Mouse (Mus musculus): Measurements from ENCODE around the gene Gm10447. TPM values are rescaled to one million over a fixed set of nuclear protein-coding genes. Genes with fewer than 3 reads are reported as not detected.

The Gm10447 gene
- polyA plus RNA-seq, 1 experiment from 2014 or later: not detected

- H3K36me3 ChIP-seq (ENCODE audit: control insufficient read depth, insufficient read depth): no peaks in the 10 kb centered on the region
- ATAC-seq: no peak; the same call in 1 of the 2 replicates
- H3K9ac ChIP-seq (replicated peaks; ENCODE audit: low read depth, low read length): no peak overlapping the region
- peaks cover 32% of the 10 kb centered on the region for H3K4me1 ChIP-seq (replicated peaks; ENCODE audit: control insufficient read depth, insufficient read depth, low read length)
- H3K27me3 ChIP-seq (replicated peaks; ENCODE audit: control insufficient read depth, insufficient read depth, low read length): peaks cover 19% of the 10 kb centered on the region
- no peaks in the 10 kb centered on the region for H3K9me3 ChIP-seq (ENCODE audit: control insufficient read depth, low read length)
- 17% methylated on average over 16 of the region's 16 CpGs for WGBS
- H3K4me2 ChIP-seq (ENCODE audit: low read length): peak overlapping the region; percentile 52
- H3K27ac ChIP-seq (ENCODE audit: low read length): no peak overlapping the region
- H3K4me3 ChIP-seq (replicated peaks; ENCODE audit: low read length): no peak overlapping the region
These were observed 12.5 kb upstream of the Gm10447 start for GRCm38 (mm10) chr11:53469294-53469967.

- Histone ChIP-seq H3K27me3 (replicated peaks; ENCODE audit: control insufficient read depth, insufficient read depth, low read length) (peaks cover 48% of the 10 kb centered on the region), H3K4me3 (replicated peaks; ENCODE audit: low read length) (peak overlapping the region; percentile 42), H3K9ac (replicated peaks; ENCODE audit: low read depth, low read length) (peak overlapping the region; percentile 60), H3K4me1 (replicated peaks; ENCODE audit: control insufficient read depth, insufficient read depth, low read length) (peaks cover 37% of the 10 kb centered on the region), H3K9me3 (ENCODE audit: control insufficient read depth, low read length) (no peaks in the 10 kb centered on the region), H3K4me2 (ENCODE audit: low read length) (peak overlapping the region; percentile 62), H3K27ac (ENCODE audit: low read length) (no peak overlapping the region), H3K36me3 (ENCODE audit: control insufficient read depth, insufficient read depth) (no peaks in the 10 kb centered on the region)
- peak; percentile 61 for ATAC-seq
- WGBS: 8% methylated on average over 40 of the region's 40 CpGs
These were observed 9.5 kb upstream of the Gm10447 start for GRCm38 (mm10) chr11:53466231-53466971.

GRCm38 (mm10) chr11:53463551-53464424, 6.9 kb upstream of the Gm10447 start:
- WGBS: 5% methylated on average over 53 of the region's 55 CpGs
- Histone ChIP-seq H3K4me1 (replicated peaks; ENCODE audit: control insufficient read depth, insufficient read depth, low read length) (peaks cover 20% of the 10 kb centered on the region), H3K36me3 (ENCODE audit: control insufficient read depth, insufficient read depth) (no peaks in the 10 kb centered on the region), H3K27me3 (replicated peaks; ENCODE audit: control insufficient read depth, insufficient read depth, low read length) (peaks cover 50% of the 10 kb centered on the region), H3K27ac (ENCODE audit: low read length) (no peak overlapping the region), H3K4me2 (ENCODE audit: low read length) (peak overlapping the region; percentile 75), H3K4me3 (replicated peaks; ENCODE audit: low read length) (peak overlapping the region; percentile 45), H3K9me3 (ENCODE audit: control insufficient read depth, low read length) (no peaks in the 10 kb centered on the region), H3K9ac (replicated peaks; ENCODE audit: low read depth, low read length) (peak overlapping the region; percentile 46)
- no peak for ATAC-seq

- Histone ChIP-seq H3K9ac (replicated peaks; ENCODE audit: low read depth, low read length) (no peak overlapping the region), H3K4me3 (replicated peaks; ENCODE audit: low read length) (no peak overlapping the region), H3K4me1 (replicated peaks; ENCODE audit: control insufficient read depth, insufficient read depth, low read length) (peaks cover 25% of the 10 kb centered on the region), H3K4me2 (ENCODE audit: low read length) (no peak overlapping the region), H3K27me3 (replicated peaks; ENCODE audit: control insufficient read depth, insufficient read depth, low read length) (peaks cover 59% of the 10 kb centered on the region), H3K27ac (ENCODE audit: low read length) (no peak overlapping the region), H3K36me3 (ENCODE audit: control insufficient read depth, insufficient read depth) (no peaks in the 10 kb centered on the region), H3K9me3 (ENCODE audit: control insufficient read depth, low read length) (no peaks in the 10 kb centered on the region)
- ATAC-seq: no peak
- 16% methylated on average over 5 of the region's 5 CpGs for WGBS
These were observed 4.8 kb upstream of the Gm10447 start for GRCm38 (mm10) chr11:53461727-53462126.

GRCm38 (mm10) chr11:53460192-53460591, 3.3 kb upstream of the Gm10447 start:
- Histone ChIP-seq H3K4me2 (ENCODE audit: low read length) (no peak overlapping the region), H3K4me1 (replicated peaks; ENCODE audit: control insufficient read depth, insufficient read depth, low read length) (peaks cover 18% of the 10 kb centered on the region), H3K36me3 (ENCODE audit: control insufficient read depth, insufficient read depth) (no peaks in the 10 kb centered on the region), H3K9ac (replicated peaks; ENCODE audit: low read depth, low read length) (no peak overlapping the region), H3K9me3 (ENCODE audit: control insufficient read depth, low read length) (no peaks in the 10 kb centered on the region), H3K27me3 (replicated peaks; ENCODE audit: control insufficient read depth, insufficient read depth, low read length) (peaks cover 54% of the 10 kb centered on the region), H3K27ac (ENCODE audit: low read length) (no peak overlapping the region), H3K4me3 (replicated peaks; ENCODE audit: low read length) (no peak overlapping the region)
- WGBS: 81% methylated on average over 3 of the region's 3 CpGs
- ATAC-seq: no peak

- no peak for ATAC-seq
- Histone ChIP-seq H3K27me3 (replicated peaks; ENCODE audit: control insufficient read depth, insufficient read depth, low read length) (peaks cover 42% of the 10 kb centered on the region), H3K36me3 (ENCODE audit: control insufficient read depth, insufficient read depth) (no peaks in the 10 kb centered on the region), H3K9ac (replicated peaks; ENCODE audit: low read depth, low read length) (no peak overlapping the region), H3K9me3 (ENCODE audit: control insufficient read depth, low read length) (no peaks in the 10 kb centered on the region), H3K27ac (ENCODE audit: low read length) (no peak overlapping the region), H3K4me3 (replicated peaks; ENCODE audit: low read length) (no peak overlapping the region), H3K4me1 (replicated peaks; ENCODE audit: control insufficient read depth, insufficient read depth, low read length) (peaks cover 17% of the 10 kb centered on the region), H3K4me2 (ENCODE audit: low read length) (no peak overlapping the region)
- 71% methylated on average over 3 of the region's 3 CpGs for WGBS
These were observed 2.1 kb upstream of the Gm10447 start for GRCm38 (mm10) chr11:53458996-53459395.

- Histone ChIP-seq H3K27ac (ENCODE audit: low read length) (no peak overlapping the region), H3K9ac (replicated peaks; ENCODE audit: low read depth, low read length) (peak overlapping the region; percentile 49), H3K4me1 (replicated peaks; ENCODE audit: control insufficient read depth, insufficient read depth, low read length) (peaks cover 8% of the 10 kb centered on the region), H3K4me2 (ENCODE audit: low read length) (peak overlapping the region; percentile 78), H3K9me3 (ENCODE audit: control insufficient read depth, low read length) (no peaks in the 10 kb centered on the region), H3K4me3 (replicated peaks; ENCODE audit: low read length) (peak overlapping the region; percentile 49), H3K36me3 (ENCODE audit: control insufficient read depth, insufficient read depth) (no peaks in the 10 kb centered on the region), H3K27me3 (replicated peaks; ENCODE audit: control insufficient read depth, insufficient read depth, low read length) (peaks cover 27% of the 10 kb centered on the region)
- 4% methylated on average over 29 of the region's 29 CpGs for WGBS
- ATAC-seq: no peak
These were observed 553 bp upstream of the Gm10447 start for GRCm38 (mm10) chr11:53457372-53457954.

GRCm38 (mm10) chr11:53453031-53453430, 3.9 kb downstream of the Gm10447 start:
- WGBS: 85% methylated on average over 5 of the region's 5 CpGs
- Histone ChIP-seq H3K27ac (ENCODE audit: low read length) (no peak overlapping the region), H3K27me3 (replicated peaks; ENCODE audit: control insufficient read depth, insufficient read depth, low read length) (peaks cover 12% of the 10 kb centered on the region), H3K4me3 (replicated peaks; ENCODE audit: low read length) (no peak overlapping the region), H3K9ac (replicated peaks; ENCODE audit: low read depth, low read length) (no peak overlapping the region), H3K9me3 (ENCODE audit: control insufficient read depth, low read length) (no peaks in the 10 kb centered on the region), H3K4me2 (ENCODE audit: low read length) (no peak overlapping the region), H3K36me3 (ENCODE audit: control insufficient read depth, insufficient read depth) (no peaks in the 10 kb centered on the region), H3K4me1 (replicated peaks; ENCODE audit: control insufficient read depth, insufficient read depth, low read length) (peaks cover 8% of the 10 kb centered on the region)
- ATAC-seq: no peak

GRCm38 (mm10) chr11:53452396-53452795, 4.5 kb downstream of the Gm10447 start:
- no peak overlapping the region for H3K27ac ChIP-seq (ENCODE audit: low read length)
- no peaks in the 10 kb centered on the region for H3K36me3 ChIP-seq (ENCODE audit: control insufficient read depth, insufficient read depth)
- H3K4me2 ChIP-seq (ENCODE audit: low read length): no peak overlapping the region
- peaks cover 6% of the 10 kb centered on the region for H3K27me3 ChIP-seq (replicated peaks; ENCODE audit: control insufficient read depth, insufficient read depth, low read length)
- no peak for ATAC-seq
- H3K4me3 ChIP-seq (replicated peaks; ENCODE audit: low read length): no peak overlapping the region
- 94% methylated on average over 9 of the region's 9 CpGs for WGBS
- H3K9ac ChIP-seq (replicated peaks; ENCODE audit: low read depth, low read length): no peak overlapping the region
- H3K9me3 ChIP-seq (ENCODE audit: control insufficient read depth, low read length): no peaks in the 10 kb centered on the region
- H3K4me1 ChIP-seq (replicated peaks; ENCODE audit: control insufficient read depth, insufficient read depth, low read length): peaks cover 7% of the 10 kb centered on the region
